Mouse (Mus musculus) neural tube, embryonic 14.5 days (tissue): Measurements from ENCODE around the gene Sgsm2. TPM values are rescaled to one million over a fixed set of nuclear protein-coding genes. Genes with fewer than 3 reads are reported as not detected.
A peak's percentile ranks its signal among the peaks of the same experiment; 100 is the strongest.

Source experiments
- ATAC-seq: fragments of 200-750 bp; cut with Nextera tagmentation; 2 replicates; pipeline ENCODE4 v1.8.0; 2017; ENCODE audit warnings: low read depth, mild to moderate bottlenecking, moderate TSS enrichment, moderate library complexity
- H3K27ac ChIP-seq: fragments of 300-500 bp; sonication (generic); 2 replicates; pipeline ENCODE4 v1.5.1; 2014; ENCODE audit warnings: low read depth, mild to moderate bottlenecking, control low read depth, low read length, moderate library complexity, mixed read lengths
- H3K27me3 ChIP-seq: fragments of 300-500 bp; sonication (generic); 2 replicates; pipeline ENCODE4 v1.6.1; 2014; ENCODE audit warnings: low read length; ENCODE audit not compliant: control insufficient read depth, insufficient read depth
- H3K36me3 ChIP-seq: fragments of 300-500 bp; sonication (generic); 2 replicates; pipeline ENCODE4 v1.6.1; 2014; ENCODE audit warnings: low read length, mixed read lengths; ENCODE audit not compliant: control insufficient read depth, insufficient read depth
- H3K4me1 ChIP-seq: fragments of 300-500 bp; sonication (generic); 2 replicates; pipeline ENCODE4 v1.6.1; 2014; ENCODE audit warnings: low read length; ENCODE audit not compliant: control insufficient read depth, insufficient read depth
- H3K4me2 ChIP-seq: fragments of 300-500 bp; sonication (generic); 2 replicates; pipeline ENCODE4 v1.6.1; 2014; ENCODE audit warnings: mild to moderate bottlenecking, low read depth, low read length, control low read depth
- H3K4me3 ChIP-seq: fragments of 300-500 bp; sonication (generic); 2 replicates; pipeline ENCODE4 v1.5.1; 2014; ENCODE audit warnings: low read depth, low read length, control low read depth, mixed read lengths
- H3K9ac ChIP-seq: fragments of 300-500 bp; sonication (generic); replicated peaks from 2 replicates; pipeline ENCODE4 v1.6.1; 2014; ENCODE audit warnings: low read depth, mild to moderate bottlenecking, control low read depth, low read length, mixed read lengths
- H3K9me3 ChIP-seq: fragments of 300-500 bp; sonication (generic); 2 replicates; pipeline ENCODE4 v1.6.1; 2016; ENCODE audit warnings: low read length; ENCODE audit not compliant: control insufficient read depth
- WGBS: fragments of 180-500 bp; shearing (Covaris S2); extraction: QIAGEN DNeasy Blood & Tissue Kit; methylation state at CpG from one replicate; pipeline ENCODE4 v1.1.7; 2014; 5-methylcytosine and 5-hydroxymethylcytosine counted together
- polyA plus RNA-seq: library from polyadenylated mRNA; unstranded; fragments of >200 nt; fragmentation: Nextera tagmentation; extraction: Ambion mirVana; gene quantifications from 2 replicates; pipeline ENCODE4 v1.2.1, GENCODE M21; 2014

Sgsm2 gene
- polyA plus RNA-seq, 1 experiment from 2014 or later: 28.7 TPM

DNA sequence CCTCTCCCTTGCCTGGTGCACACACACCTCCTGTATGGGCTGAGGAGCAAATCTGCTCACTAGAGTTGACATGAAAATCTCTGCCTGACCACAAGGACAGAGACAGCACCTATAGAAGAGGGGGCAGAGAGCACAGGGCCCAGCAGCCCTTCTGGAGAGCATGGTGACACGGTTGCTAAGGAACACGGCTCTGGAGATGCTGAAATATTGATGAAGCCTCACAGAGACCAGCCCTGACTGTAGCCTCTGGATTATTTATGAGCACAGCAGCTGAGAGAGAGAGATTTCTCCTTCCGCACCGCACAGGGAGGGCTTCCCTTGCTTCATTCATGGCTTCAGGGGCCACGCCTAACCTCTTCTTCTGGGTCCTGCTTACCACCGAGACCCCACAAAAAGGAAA is 27.3 kb downstream of the Sgsm2 start:
- Histone ChIP-seq H3K9me3 (no peaks in the 10 kb centered on the region), H3K27me3 (no peaks in the 10 kb centered on the region), H3K4me2 (no peak overlapping the region), H3K4me1 (peaks cover 25% of the 10 kb centered on the region), H3K27ac (peak overlapping the region; percentile 63), H3K9ac (no peak overlapping the region), H3K36me3 (peaks cover 12% of the 10 kb centered on the region; the same call in 1 of the 2 replicates), H3K4me3 (no peak overlapping the region)
- peak; percentile 80 for ATAC-seq
- 53% methylated on average over 6 of the region's 6 CpGs for WGBS

DNA sequence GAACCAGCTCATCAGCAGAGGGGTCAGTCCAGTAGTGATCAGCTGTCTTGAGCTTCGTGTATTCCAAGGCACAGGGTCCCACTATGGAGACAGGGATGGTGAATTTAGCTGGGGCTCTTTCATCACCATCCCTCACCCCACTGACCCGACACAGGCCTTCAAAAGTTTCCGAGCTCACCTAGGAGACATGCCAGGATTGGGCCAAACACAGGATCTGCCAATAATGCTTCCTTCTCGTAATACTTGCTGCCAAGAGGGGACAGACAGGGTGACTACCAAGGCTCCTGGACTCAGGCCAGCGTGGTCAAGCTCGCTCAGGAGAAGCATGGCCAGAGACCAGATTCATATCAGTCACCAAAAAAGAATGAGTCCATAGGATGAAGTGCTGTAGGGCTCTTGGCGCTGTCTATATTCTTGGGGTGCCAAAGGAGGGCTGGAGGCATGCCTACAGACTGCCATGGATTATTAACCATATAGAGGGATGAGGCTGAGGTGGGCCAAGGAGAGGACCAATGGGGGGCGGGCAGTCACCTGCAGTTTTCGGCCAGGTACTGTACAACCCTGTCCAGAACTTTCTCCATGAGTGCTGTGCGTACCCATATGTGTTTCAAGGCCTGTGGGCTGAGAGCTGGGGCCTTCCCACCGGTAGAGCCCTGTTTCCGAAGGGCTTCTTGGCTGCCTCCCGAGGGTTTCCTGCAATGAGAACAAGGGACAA is 28.7 kb downstream of the Sgsm2 start:
- WGBS: 88% methylated on average over 13 of the region's 13 CpGs
- H3K27ac ChIP-seq: no peak overlapping the region
- H3K36me3 ChIP-seq: peaks cover 16% of the 10 kb centered on the region; the same call in 1 of the 2 replicates
- H3K9ac ChIP-seq: no peak overlapping the region
- H3K4me1 ChIP-seq: peaks cover 25% of the 10 kb centered on the region
- H3K4me3 ChIP-seq: no peak overlapping the region
- H3K9me3 ChIP-seq: no peaks in the 10 kb centered on the region
- ATAC-seq: no peak
- no peaks in the 10 kb centered on the region for H3K27me3 ChIP-seq
- H3K4me2 ChIP-seq: no peak overlapping the region

DNA sequence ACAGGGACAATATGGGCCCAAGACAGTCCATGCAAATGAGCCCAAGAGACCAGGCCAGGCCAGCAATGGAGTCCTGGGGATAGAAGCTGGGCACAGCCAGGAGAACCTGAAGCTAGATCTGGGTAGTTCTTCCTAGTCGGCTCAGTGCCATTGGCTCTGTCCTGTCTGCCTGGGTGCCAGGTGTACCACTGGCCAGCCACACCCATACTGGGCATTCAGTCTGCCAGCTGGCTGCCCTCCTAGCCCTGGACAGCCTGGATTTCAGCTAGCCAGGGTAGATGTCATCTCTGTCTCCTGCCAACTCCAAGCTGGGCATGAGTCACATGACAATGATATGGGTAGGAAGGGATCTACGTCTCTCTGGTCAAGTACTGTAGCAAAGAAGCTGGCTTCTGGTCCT is 29.7 kb downstream of the Sgsm2 start:
- Histone ChIP-seq H3K36me3 (peaks cover 16% of the 10 kb centered on the region; the same call in 1 of the 2 replicates), H3K9ac (no peak overlapping the region), H3K27me3 (no peaks in the 10 kb centered on the region), H3K27ac (no peak overlapping the region), H3K9me3 (no peaks in the 10 kb centered on the region), H3K4me2 (no peak overlapping the region), H3K4me1 (peaks cover 25% of the 10 kb centered on the region), H3K4me3 (no peak overlapping the region)
- no peak for ATAC-seq
- 88% methylated on average over 2 of the region's 2 CpGs for WGBS

DNA sequence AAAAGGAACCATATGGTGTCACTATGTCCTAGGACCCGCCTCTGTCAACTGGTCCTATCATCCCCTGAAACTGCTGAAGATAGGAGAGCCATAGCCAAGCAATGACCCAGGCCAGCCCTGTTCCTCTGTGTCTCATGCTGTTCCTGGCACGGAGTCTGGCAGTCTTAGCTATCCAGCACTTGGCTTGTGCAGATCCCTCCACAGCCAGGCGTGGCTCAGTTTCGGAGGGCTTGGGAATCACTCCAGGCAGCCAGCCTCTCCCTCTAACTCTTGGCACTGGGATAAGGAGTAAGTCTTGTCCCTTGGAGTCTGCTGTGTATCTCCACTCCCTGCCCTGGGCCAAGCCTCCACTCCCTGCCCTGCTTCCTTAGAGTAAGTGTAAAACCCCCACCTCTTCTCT is 30.2 kb downstream of the Sgsm2 start:
- Histone ChIP-seq H3K9ac (no peak overlapping the region), H3K36me3 (peaks cover 16% of the 10 kb centered on the region; the same call in 1 of the 2 replicates), H3K27ac (no peak overlapping the region), H3K27me3 (no peaks in the 10 kb centered on the region), H3K4me3 (no peak overlapping the region), H3K4me1 (peaks cover 22% of the 10 kb centered on the region), H3K9me3 (no peaks in the 10 kb centered on the region), H3K4me2 (no peak overlapping the region)
- no peak for ATAC-seq
- WGBS: 89% methylated on average over 4 of the region's 4 CpGs

DNA sequence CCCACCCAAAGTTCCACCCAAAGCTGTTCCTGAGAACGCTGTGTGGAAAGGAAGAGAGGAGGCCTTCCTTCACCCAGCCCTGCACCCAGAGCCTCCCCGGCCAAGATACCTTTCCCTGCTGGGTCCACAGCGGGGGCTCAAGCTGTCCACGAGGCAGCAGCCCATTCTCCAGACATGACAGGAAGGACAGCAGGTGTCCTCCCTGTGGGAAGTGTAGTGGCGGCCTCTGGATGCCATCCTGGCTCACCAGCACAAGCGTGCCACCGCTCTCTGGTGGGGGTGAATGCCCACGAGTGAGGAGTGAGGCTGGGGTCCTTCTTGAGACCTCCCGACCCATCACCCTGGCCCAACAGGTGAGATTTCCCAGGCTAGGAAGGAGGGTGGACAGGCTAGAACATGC is 31.6 kb downstream of the Sgsm2 start:
- Histone ChIP-seq H3K9me3 (no peaks in the 10 kb centered on the region), H3K9ac (no peak overlapping the region), H3K4me3 (no peak overlapping the region), H3K27me3 (no peaks in the 10 kb centered on the region), H3K27ac (no peak overlapping the region), H3K4me2 (no peak overlapping the region), H3K36me3 (peaks cover 16% of the 10 kb centered on the region; the same call in 1 of the 2 replicates), H3K4me1 (peaks cover 11% of the 10 kb centered on the region; the same call in 1 of the 2 replicates)
- 83% methylated on average over 9 of the region's 9 CpGs for WGBS
- no peak for ATAC-seq

DNA sequence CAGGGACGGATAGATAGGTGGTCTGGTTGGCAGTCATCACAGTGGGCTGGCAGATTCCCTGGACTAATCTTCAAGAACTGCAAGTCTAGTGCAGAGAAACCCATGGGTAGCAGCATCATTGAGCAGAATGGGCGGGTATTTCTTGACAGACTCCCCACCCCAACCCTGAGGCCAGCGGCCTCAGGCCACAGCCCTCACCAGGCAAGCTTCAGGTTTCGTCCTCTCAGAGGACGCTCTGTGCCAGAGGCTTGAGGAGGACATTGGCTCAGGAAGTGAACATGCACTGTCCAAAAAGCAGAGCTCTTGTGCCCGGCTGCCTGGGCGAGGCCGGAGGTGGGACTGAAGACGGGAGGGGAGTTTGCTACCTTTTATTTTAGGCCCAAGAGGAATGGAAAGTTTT is 32.4 kb downstream of the Sgsm2 start:
- Histone ChIP-seq H3K4me2 (no peak overlapping the region), H3K4me3 (no peak overlapping the region), H3K36me3 (peaks cover 16% of the 10 kb centered on the region), H3K27ac (no peak overlapping the region), H3K9ac (no peak overlapping the region), H3K4me1 (peaks cover 5% of the 10 kb centered on the region; the same call in 1 of the 2 replicates), H3K9me3 (no peaks in the 10 kb centered on the region), H3K27me3 (no peaks in the 10 kb centered on the region)
- 91% methylated on average over 9 of the region's 9 CpGs for WGBS
- ATAC-seq: no peak

DNA sequence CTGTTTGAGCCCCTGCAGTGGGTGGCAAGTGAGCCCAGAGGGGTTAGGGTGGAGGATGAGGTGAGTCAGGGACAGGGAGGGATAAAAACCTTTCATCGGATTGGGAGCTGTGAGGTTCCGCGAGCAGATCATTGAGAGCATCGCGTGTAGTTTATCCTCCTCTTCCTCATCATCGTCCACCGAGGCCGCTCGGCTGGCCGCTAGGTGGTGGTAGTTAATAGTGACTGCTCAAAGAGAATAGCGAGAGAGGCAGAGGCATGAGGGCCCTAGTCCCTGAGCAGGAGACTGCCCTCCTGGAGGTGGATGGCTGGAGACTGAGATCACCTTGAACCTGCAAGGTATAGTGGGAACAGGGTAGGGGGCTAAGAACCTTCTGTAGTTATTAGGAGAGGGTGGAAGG is 33.4 kb downstream of the Sgsm2 start:
- H3K4me2 ChIP-seq: no peak overlapping the region
- WGBS: 36% methylated on average over 11 of the region's 11 CpGs
- H3K4me3 ChIP-seq: no peak overlapping the region
- H3K4me1 ChIP-seq: no peaks in the 10 kb centered on the region
- H3K36me3 ChIP-seq: peaks cover 12% of the 10 kb centered on the region
- no peak overlapping the region for H3K9ac ChIP-seq
- H3K27ac ChIP-seq: no peak overlapping the region
- H3K9me3 ChIP-seq: no peaks in the 10 kb centered on the region
- no peak for ATAC-seq
- no peaks in the 10 kb centered on the region for H3K27me3 ChIP-seq

DNA sequence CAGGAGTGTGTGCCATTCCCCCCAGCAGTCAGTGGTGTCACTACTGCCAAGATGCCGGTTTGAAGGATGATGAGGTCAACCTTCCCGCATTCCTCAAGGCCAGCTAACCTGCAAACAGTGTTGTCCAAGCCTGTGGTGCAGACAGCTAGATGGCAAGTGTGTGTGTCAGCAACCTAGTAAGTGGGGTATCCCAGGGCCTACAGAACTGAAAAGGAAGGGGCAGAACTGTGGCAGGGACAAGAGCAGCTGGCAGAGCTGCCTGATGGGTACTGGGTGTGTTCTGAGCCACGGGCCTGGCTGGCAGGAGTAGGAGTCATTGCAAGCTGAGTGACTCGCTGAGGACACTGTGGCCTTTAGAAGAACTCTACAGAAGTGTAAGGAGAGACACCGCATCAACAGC is 34.7 kb downstream of the Sgsm2 start:
- WGBS: 94% methylated on average over 5 of the region's 5 CpGs
- H3K36me3 ChIP-seq: peaks cover 10% of the 10 kb centered on the region
- H3K9me3 ChIP-seq: no peaks in the 10 kb centered on the region
- no peak for ATAC-seq
- H3K9ac ChIP-seq: no peak overlapping the region
- H3K4me1 ChIP-seq: no peaks in the 10 kb centered on the region
- no peak overlapping the region for H3K4me2 ChIP-seq
- no peak overlapping the region for H3K4me3 ChIP-seq
- no peaks in the 10 kb centered on the region for H3K27me3 ChIP-seq
- no peak overlapping the region for H3K27ac ChIP-seq

DNA sequence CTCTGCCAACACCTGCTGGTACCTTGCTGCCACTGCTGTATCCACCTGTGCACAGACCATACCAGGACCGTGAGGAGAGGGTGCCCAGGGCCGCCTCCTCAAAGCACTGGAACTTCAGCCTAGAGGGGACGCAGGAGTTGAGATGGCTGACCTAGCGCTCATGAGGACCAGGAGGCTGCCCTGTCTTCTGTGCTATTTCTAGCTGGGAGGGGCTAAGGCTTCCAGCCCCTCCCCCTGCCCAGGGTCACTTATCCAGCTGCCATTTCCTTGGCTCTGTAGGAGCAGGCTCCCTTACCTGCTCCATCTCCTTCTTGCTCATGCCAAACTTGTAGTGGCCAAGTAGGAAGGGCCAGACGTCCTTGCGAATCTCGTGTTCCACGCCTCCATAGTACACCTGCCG is 39.1 kb downstream of the Sgsm2 start:
- no peak overlapping the region for H3K9ac ChIP-seq
- no peaks in the 10 kb centered on the region for H3K4me1 ChIP-seq
- H3K27me3 ChIP-seq: no peaks in the 10 kb centered on the region
- WGBS: 86% methylated on average over 9 of the region's 9 CpGs
- H3K9me3 ChIP-seq: no peaks in the 10 kb centered on the region
- H3K27ac ChIP-seq: no peak overlapping the region
- H3K4me3 ChIP-seq: no peak overlapping the region
- no peak overlapping the region for H3K4me2 ChIP-seq
- H3K36me3 ChIP-seq: peaks cover 11% of the 10 kb centered on the region
- no peak for ATAC-seq
